Mouse (Mus musculus): ENCODE measurements around the gene Mcm9.
"Not testable (repeated sequence)": the region's sequence is repeated elsewhere in the genome, so short reads cannot be mapped to it uniquely, and the experiment has no call there.

Gene Mcm9

DNA sequence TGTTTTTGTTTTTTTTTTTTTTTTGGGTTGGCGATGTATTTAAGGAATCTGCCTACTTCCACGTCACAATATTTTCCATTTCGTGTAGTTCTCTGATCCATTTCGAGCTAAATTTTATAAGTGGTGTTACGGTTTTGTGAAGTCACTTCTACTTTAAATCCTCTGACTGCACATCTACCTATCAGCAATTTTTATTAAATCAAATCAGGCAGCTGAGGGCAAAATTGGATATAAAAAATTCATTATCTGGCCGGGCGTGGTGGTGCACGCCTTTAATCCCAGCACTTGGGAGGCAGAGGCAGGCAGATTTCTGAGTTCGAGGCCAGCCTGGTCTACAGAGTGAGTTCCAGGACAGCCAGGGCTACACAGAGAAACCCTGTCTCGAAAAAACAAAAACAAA lies at the start of gene Mcm9:
TSS of gene Mcm9 (minus strand) at position 101 of the 400 bp plus-strand sequence.
- DNase-seq (ENCODE audit: low read depth): not testable (repeated sequence)

GRCm38 (mm10) chr10:53661788-53662187 lies 31.5 kb upstream of the Mcm9 start:
- DNase-seq (ENCODE audit: low read depth): no peak

DNA sequence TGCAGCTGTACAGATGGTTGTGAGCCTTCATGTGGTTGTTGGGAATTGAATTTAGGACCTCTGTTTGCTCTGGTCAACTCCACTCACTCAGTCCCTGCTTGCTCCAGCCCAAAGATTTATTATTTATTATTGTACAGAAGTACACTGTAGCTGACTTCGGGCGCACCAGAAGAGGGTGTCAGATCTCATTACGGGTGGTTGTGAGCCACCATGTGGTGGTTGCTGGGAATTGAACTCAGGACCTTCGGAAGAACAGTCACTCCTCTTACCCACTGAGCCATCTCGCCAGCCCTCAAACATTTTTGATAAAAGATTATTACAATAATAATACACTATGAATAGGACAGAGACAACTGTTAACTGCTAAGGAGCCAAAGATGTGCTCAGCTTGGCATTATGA lies 24.0 kb upstream of the Mcm9 start:
- peak; percentile 13 for DNase-seq (ENCODE audit: low read depth)

- peak; percentile 17 for DNase-seq (ENCODE audit: low read depth)
These were observed 20.4 kb upstream of the Mcm9 start for GRCm38 (mm10) chr10:53650683-53651082.

DNA sequence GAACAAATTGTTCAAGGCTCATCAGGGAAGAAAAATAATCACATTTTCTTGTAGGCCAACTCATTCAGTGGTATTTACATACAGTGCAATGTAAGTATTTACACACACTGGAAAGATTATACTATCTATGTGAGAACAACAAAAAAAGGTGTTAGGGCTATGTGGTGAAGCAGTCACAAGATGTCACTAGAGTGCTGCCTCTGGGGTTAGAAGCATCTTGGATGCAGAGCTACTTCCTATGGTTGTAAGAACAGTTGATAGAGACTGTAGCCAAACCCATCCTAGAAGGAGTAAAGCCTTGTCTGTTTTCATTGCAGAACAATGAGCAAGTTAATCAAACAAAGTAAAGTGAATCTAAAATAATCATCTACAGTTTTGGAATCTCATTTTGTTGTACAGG lies 11.3 kb upstream of the Mcm9 start:
- DNase-seq (ENCODE audit: low read depth): peak; percentile 67

DNA sequence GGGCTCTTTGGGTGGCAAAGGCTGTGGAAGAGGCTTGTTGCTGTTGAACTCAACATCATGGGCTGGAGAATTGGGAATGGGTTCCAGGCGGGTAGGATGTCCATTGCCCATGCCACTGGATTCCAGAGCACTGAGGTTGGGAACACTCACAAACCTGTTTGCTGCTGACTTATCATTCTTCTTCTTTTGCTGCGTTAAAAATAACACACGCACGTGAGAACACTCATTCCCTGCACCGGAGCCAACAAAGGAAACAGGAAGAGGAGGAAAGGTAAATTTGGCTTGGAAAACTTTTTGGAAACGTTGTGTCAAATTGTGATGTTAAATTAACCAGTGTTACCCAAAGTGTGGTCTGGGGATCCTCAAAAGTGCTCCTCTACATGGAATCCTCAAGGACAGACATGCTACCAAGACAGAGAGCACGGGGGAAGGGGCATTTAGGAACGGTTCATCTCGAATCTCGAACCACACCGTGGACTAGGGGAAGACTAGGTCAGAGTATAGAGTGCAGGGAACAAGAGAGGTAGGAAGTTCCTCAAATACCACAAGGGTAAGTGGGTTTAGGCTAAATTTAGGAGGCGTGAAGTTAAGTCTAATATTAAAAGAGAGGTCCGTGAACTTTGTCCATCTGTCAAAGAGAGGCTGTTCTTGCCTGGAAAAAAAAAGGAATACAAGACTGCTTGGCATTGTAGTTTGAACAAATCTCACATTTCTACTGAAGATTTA lies 5.2 kb upstream of the Mcm9 start:
- no peak for DNase-seq (ENCODE audit: low read depth)

- no peak for DNase-seq (ENCODE audit: low read depth)
These were observed 3.9 kb upstream of the Mcm9 start for GRCm38 (mm10) chr10:53634160-53634559.

- DNase-seq (ENCODE audit: low read depth): peak; percentile 99
These were observed 355 bp downstream of the Mcm9 start for GRCm38 (mm10) chr10:53629918-53630250.

- DNase-seq (ENCODE audit: low read depth): peak; percentile 97
These were observed 857 bp downstream of the Mcm9 start for GRCm38 (mm10) chr10:53629247-53629917.

GRCm38 (mm10) chr10:53615850-53616616 lies 14.2 kb downstream of the Mcm9 start:
- DNase-seq (ENCODE audit: low read depth): no peak

- no peak for DNase-seq (ENCODE audit: low read depth)
These were observed 16.3 kb downstream of the Mcm9 start for GRCm38 (mm10) chr10:53613955-53614354.

GRCm38 (mm10) chr10:53612172-53612571 lies 18.1 kb downstream of the Mcm9 start:
- DNase-seq (ENCODE audit: low read depth): no peak

GRCm38 (mm10) chr10:53608274-53608673 lies 22.0 kb downstream of the Mcm9 start:
- peak; percentile 50 for DNase-seq (ENCODE audit: low read depth)

DNA sequence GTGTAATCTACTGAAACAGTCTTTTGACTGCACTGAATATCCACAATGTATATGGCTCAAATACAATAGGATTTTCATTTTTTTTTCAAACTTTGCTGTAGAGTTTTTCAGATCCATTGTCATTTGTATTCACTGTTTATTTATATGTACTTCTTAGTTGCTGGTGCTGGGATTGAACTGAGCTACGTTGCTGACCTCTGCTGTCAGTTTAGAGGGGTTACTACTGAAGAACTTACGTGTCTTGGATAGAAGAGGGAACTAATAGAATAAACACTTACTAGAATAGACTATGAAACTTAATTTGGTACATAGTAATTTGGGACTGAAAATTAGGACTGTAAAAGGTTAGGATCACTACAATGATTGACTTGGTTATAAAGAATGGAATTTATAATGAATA lies 24.9 kb downstream of the Mcm9 start:
- DNase-seq (ENCODE audit: low read depth): peak; percentile 25

GRCm38 (mm10) chr10:53598821-53599220 lies 31.4 kb downstream of the Mcm9 start:
- DNase-seq (ENCODE audit: low read depth): peak; percentile 53

DNA sequence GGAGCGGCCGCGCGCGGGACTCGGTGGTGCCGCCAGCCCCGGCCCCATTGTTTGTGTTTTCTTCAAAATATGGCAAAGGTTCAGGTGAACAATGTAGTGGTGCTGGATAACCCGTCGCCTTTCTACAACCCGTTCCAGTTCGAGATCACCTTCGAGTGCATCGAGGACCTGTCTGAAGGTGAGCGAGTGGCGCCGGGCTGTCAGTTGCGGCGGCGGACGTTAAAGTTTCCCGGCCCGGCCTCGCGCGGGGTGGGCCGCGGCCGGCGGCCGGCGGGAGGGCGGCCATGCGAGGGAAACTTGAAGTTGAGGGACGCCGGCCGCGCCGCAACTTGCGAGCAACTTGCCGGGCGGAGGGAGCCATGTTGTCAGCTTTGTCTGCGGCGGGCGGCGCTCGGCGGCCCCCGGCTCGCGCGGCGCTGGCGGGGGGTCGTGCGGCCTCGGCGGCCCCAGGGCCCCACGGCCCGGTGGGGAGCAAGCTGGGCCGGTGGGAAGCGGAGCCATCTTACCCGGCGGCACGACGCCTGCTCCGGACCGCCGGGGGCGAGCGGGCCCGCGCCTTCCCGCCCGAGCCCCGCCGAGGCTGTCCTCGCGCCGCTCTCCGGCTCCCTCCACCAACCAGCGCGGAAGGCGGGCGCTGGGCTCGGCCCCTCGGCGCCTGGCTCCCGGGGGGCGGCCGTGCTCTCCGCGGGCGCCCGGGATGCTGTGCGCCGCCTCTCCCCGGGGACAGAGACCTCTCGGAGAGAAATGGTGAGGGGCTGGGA lies 32.9 kb downstream of the Mcm9 start:
- peak; percentile 68 for DNase-seq (ENCODE audit: low read depth)

DNA sequence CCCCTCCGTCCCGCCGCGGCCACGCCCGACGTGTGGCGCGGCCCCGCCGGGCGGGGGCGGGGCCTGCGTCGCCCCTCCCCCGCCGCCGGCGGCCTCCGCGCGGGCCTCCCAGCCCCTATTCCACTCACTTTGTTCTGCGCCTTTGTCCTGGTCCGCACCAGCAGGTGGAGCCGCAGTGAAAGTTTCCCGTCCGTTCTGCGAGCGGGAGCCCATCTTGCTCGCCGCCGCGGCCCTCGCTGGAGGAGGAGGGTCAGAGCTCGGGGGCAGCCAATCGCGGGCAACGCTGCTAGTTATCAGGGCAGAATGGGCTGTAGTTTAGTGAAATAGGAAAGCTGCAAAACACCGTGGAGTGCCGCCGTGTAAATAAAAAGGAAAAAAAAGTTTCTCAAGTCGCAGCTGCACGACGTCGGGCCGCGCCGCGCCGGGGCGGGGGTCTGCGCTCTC lies 33.5 kb downstream of the Mcm9 start, which contains the start of gene Asf1a:
TSS of gene Asf1a (plus strand) at position 81 of the 444 bp plus-strand sequence.
- DNase-seq (ENCODE audit: low read depth): peak; percentile 99

- DNase-seq (ENCODE audit: low read depth): peak; percentile 65
These were observed 34.2 kb downstream of the Mcm9 start for GRCm38 (mm10) chr10:53595744-53596676.

GRCm38 (mm10) chr10:53585777-53586176 lies 44.5 kb downstream of the Mcm9 start:
- no peak for DNase-seq (ENCODE audit: low read depth)

- no peak for DNase-seq (ENCODE audit: low read depth)
These were observed 49.2 kb downstream of the Mcm9 start for GRCm38 (mm10) chr10:53581087-53581486.

DNA sequence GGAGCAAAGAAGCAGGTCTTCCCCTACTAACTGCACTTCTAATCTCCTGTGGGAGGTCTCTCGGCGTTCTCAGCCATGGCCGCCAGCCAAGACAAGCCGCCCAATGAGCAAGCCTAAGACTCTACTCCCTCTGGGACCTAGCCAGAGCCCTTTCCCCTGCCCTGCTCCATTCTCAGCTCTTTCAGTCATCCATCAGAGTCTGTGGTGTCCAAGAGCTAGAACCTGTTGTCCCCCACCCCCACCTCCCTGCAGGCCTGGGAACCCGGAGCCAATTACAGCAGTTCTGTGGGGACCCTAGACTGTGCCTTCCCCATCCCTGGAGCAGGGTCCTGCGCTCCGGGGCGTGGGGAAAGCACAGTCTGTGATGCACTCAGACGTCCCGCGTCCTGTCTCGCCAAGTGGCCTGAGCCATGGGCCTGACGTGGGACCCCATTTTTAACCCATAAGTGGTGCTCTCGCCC lies 49.6 kb downstream of the Mcm9 start:
- peak; percentile 44 for DNase-seq (ENCODE audit: low read depth)

Measured in NIH3T3 (cell line).